8 mouse cellular contexts compared by ENCODE assay signal in the genomic region with DNA sequence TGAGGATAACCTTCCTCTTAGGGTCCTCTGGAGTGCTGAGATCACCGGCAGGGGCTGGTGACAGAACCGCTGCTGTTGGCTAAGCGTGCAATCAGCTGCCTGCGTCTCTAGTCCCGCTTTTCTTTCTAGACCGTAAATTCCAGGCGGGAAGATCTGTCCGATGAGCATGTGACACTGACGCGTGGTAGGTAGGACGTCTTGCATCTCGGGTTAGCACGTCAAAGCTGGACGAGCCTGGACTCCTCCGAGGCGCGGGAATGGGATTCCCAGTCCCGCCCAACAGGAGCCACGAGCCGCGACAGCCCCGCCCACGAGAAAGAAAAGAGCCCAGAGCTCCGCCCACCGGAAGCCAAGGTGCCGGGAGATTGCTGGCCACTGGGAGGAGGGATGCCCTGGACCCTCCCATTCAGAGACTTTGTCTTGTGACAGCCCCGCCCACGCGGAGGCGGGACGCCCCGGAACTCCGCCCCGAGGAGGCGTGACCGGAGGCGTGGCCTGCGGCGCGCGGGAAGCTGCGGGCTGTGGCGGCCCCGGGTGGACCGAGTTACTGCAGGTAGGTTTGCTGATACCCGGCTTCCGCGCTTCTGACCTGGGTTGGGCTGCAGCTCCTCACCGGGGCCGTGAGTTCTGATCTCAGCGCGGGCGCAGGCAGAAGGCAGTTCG. TPM values are rescaled to one million over a fixed set of nuclear protein-coding genes. Genes with fewer than 3 reads are reported as not detected.
DNase-seq lines count a peak whose midpoint lies in the region; ATAC-seq and TF ChIP-seq lines count a peak whose summit lies in the region.

A gene (plus strand): TSS at position 479 of the 663 bp plus-strand sequence.

- peak; percentile 97 for DNase-seq in G1E (ENCODE audit: low spot score)
- DNase-seq in cerebellum, adult 18-20 months, result peak; percentile 92 to 93
- DNase-seq in heart, postnatal 36 days, result peak; percentile 96 to 99
- peak; percentile 92 to 94 for DNase-seq in layer of hippocampus, adult 2 months (ENCODE audit: low spot score in 2 of 2)
- peak; percentile 99 for DNase-seq in lung, embryonic 14.5 days
- peak; percentile 98 for DNase-seq in thymus, adult 2 months

- peaks cover 34% of the 10 kb centered on the region for H3K4me1 ChIP-seq in G1E (ENCODE audit: insufficient read depth, low read depth, low read length)
- peaks cover 17% of the 10 kb centered on the region for H3K4me1 ChIP-seq in forebrain, embryonic 16.5 days (replicated peaks; ENCODE audit: control insufficient read depth, insufficient read depth, low read length)
- peaks cover 5% of the 10 kb centered on the region; the same call in 1 of the 2 replicates for H3K4me1 ChIP-seq in lung, embryonic 14.5 days (ENCODE audit: insufficient read depth)
- H3K4me1 ChIP-seq in olfactory bulb, adult 2 months (ENCODE audit: control insufficient read depth, insufficient read depth, low read length), result peaks cover 10% of the 10 kb centered on the region; the same call in 1 of the 2 replicates
- H3K4me1 ChIP-seq in thymus, adult 2 months (replicated peaks; ENCODE audit: control insufficient read depth, insufficient read depth, low read length), result peaks cover 6% of the 10 kb centered on the region

- H3K36me3 ChIP-seq in G1E (replicated peaks), result peaks cover 36% of the 10 kb centered on the region
- no peaks in the 10 kb centered on the region for H3K36me3 ChIP-seq in forebrain, embryonic 16.5 days (ENCODE audit: control insufficient read depth, insufficient read depth)
- peaks cover 24% of the 10 kb centered on the region for H3K36me3 ChIP-seq in lung, embryonic 14.5 days (ENCODE audit: insufficient read depth)
- no peaks in the 10 kb centered on the region for H3K36me3 ChIP-seq in thymus, adult 2 months (ENCODE audit: control insufficient read depth, insufficient read depth, low read length)

- ATAC-seq in G1E (ENCODE audit: extremely low read depth, insufficient number of reproducible peaks, low FRiP score, poor library complexity, severe bottlenecking), result peak; percentile 98
- ATAC-seq in forebrain, embryonic 16.5 days, result peak; percentile 93
- peak; percentile 92 for ATAC-seq in lung, embryonic 14.5 days (ENCODE audit: insufficient read depth)

- WGBS in forebrain, embryonic 16.5 days, result under 1% methylated on average over 51 of the region's 54 CpGs
- WGBS in lung, embryonic 14.5 days, result under 1% methylated on average over 54 of the region's 54 CpGs
- under 1% methylated on average over 54 of the region's 54 CpGs for WGBS in olfactory bulb, adult 2 months
- WGBS in thymus, adult 2 months, result under 1% methylated on average over 54 of the region's 54 CpGs

- intact Hi-C loops in heart, postnatal 36 days (cut with DNase I), result no loop called here

- no peak for TF ChIP-seq POLR2A in olfactory bulb, adult 2 months (IDR thresholded peaks at IDR 0.05; ENCODE audit: insufficient read depth, low read depth, low read length)
- peak; percentile 57; the same call in 1 of the 2 replicates for TF ChIP-seq POLR2A in thymus, adult 2 months (IDR thresholded peaks at IDR 0.05; ENCODE audit: control insufficient read depth, extremely low read depth, insufficient read depth, low read length, poor library complexity)

- TF ChIP-seq CTCF in G1E (IDR thresholded peaks at IDR 0.05; ENCODE audit: low read depth, low read length), result no peak
- peak; percentile 57 for TF ChIP-seq CTCF in layer of hippocampus, adult 2 months (conservative IDR thresholded peaks at IDR 0.05)
- 0 out of 2 replicates have a peak, but pooled peaks have one; percentile 5 for TF ChIP-seq CTCF in lung, embryonic 14.5 days (IDR thresholded peaks at IDR 0.05; ENCODE audit: low read depth)
- 0 out of 2 replicates have a peak, but pooled peaks have one; percentile 26 for TF ChIP-seq CTCF in olfactory bulb, adult 2 months (IDR thresholded peaks at IDR 0.05; ENCODE audit: insufficient read depth, low read depth, low read length)
- TF ChIP-seq CTCF in thymus, adult 2 months (IDR thresholded peaks at IDR 0.05; ENCODE audit: borderline replicate concordance, control insufficient read depth, extremely low read depth, insufficient read depth, low read length, poor library complexity), result peak; percentile 61; the same call in 1 of the 2 replicates

- no peaks in the 10 kb centered on the region for H3K9me3 ChIP-seq in G1E (replicated peaks)
- no peaks in the 10 kb centered on the region for H3K9me3 ChIP-seq in forebrain, embryonic 16.5 days (ENCODE audit: control insufficient read depth, low read length)
- H3K9me3 ChIP-seq in lung, embryonic 14.5 days (ENCODE audit: low read depth, low read length), result no peaks in the 10 kb centered on the region

- peak within 1 kb of the TSS; percentile 60 for H3K9ac ChIP-seq in forebrain, embryonic 16.5 days (replicated peaks; ENCODE audit: low read depth, low read length)
- peak within 1 kb of the TSS; percentile 69 for H3K9ac ChIP-seq in lung, embryonic 14.5 days

- H3K27me3 ChIP-seq in G1E (ENCODE audit: insufficient read depth, low read length), result no peaks in the 10 kb centered on the region
- no peaks in the 10 kb centered on the region for H3K27me3 ChIP-seq in forebrain, embryonic 16.5 days (replicated peaks; ENCODE audit: control insufficient read depth, insufficient read depth, low read length)
- no peaks in the 10 kb centered on the region for H3K27me3 ChIP-seq in lung, embryonic 14.5 days (ENCODE audit: insufficient read depth, low read length)
- H3K27me3 ChIP-seq in thymus, adult 2 months (ENCODE audit: control insufficient read depth, insufficient read depth, low read length), result no peaks in the 10 kb centered on the region

- peak within 1 kb of the TSS; percentile 73 for H3K4me2 ChIP-seq in forebrain, embryonic 16.5 days (ENCODE audit: low read length)
- peak within 1 kb of the TSS; percentile 82 for H3K4me2 ChIP-seq in lung, embryonic 14.5 days

- H3K27ac ChIP-seq in forebrain, embryonic 16.5 days (ENCODE audit: low read length), result no peak within 1 kb of the TSS
- H3K27ac ChIP-seq in layer of hippocampus, adult 2 months, result no peak within 1 kb of the TSS
- no peak within 1 kb of the TSS for H3K27ac ChIP-seq in lung, embryonic 14.5 days (ENCODE audit: low read depth)
- H3K27ac ChIP-seq in olfactory bulb, adult 2 months (ENCODE audit: insufficient read depth, low read depth, low read length), result no peak within 1 kb of the TSS
- H3K27ac ChIP-seq in thymus, adult 2 months (ENCODE audit: control insufficient read depth, insufficient read depth, low read length), result no peak within 1 kb of the TSS

- H3K4me3 ChIP-seq in G1E (ENCODE audit: low read depth, low read length), result peak within 1 kb of the TSS; percentile 91
- H3K4me3 ChIP-seq in forebrain, embryonic 16.5 days (replicated peaks; ENCODE audit: low read length), result peak within 1 kb of the TSS; percentile 65
- peak within 1 kb of the TSS; percentile 62 for H3K4me3 ChIP-seq in layer of hippocampus, adult 2 months
- H3K4me3 ChIP-seq in lung, embryonic 14.5 days (ENCODE audit: low read depth, low read length), result peak within 1 kb of the TSS; percentile 84
- H3K4me3 ChIP-seq in olfactory bulb, adult 2 months (ENCODE audit: insufficient read depth, low read depth, low read length), result peak within 1 kb of the TSS; percentile 56
- peak within 1 kb of the TSS; percentile 67 for H3K4me3 ChIP-seq in thymus, adult 2 months (ENCODE audit: control insufficient read depth, insufficient read depth, low read length)

RNA-seq across cellular contexts. Expression of the gene that starts here (rescaled TPM):
- 36.3 and 41.9 TPM in 2 replicates for total RNA-seq in G1E (2014; fragmentation: Nextera tagmentation)
- total RNA-seq in G1E (2017), result 49.7 and 53.1 TPM in 2 replicates
- 50.3 and 67.9 TPM in 2 replicates for polyA plus RNA-seq in G1E (2012)
- polyA plus RNA-seq in forebrain, embryonic 16.5 days (2015; fragmentation: Nextera tagmentation; extraction: Ambion mirVana), result 36.0 and 40.4 TPM in 2 replicates
- total RNA-seq in heart, postnatal 36 days (2021), result 1 to 10 TPM in 1 of 2 experiments, under 1 TPM in 1; 0.92 to 1.4 TPM
- total RNA-seq in layer of hippocampus, adult 2 months (2021), result 1 to 10 TPM in 1 of 2 experiments, under 1 TPM in 1; 0.74 to 1.1 TPM
- polyA plus RNA-seq in lung, embryonic 14.5 days (2014; fragmentation: Nextera tagmentation; extraction: Ambion mirVana), result 98.5 and 99.6 TPM in 2 replicates
- polyA plus RNA-seq in olfactory bulb, adult 2 months (2012; ENCODE audit: insufficient read depth, insufficient read length, low replicate concordance, missing spikeins), result not detected in 2 replicates
- polyA plus RNA-seq in thymus, adult 2 months (2012; rRNA removed), result 28.8 and 34.3 TPM in 2 replicates

Comparison
In these comparisons a context has a peak if more than half of its experiments do, and no peak if none do; other contexts are left out.
1. RNA of the gene that starts here (total RNA-seq): 36.3 to 53.1 TPM in G1E; 0.92 to 1.4 TPM in heart, postnatal 36 days and 0.74 to 1.1 TPM in layer of hippocampus, adult 2 months; every median in the first group is over 10 times any median in the second.
2. RNA of the gene that starts here (polyA plus RNA-seq): 98.5 to 99.6 TPM in lung, embryonic 14.5 days, 50.3 to 67.9 TPM in G1E, 36.0 to 40.4 TPM in forebrain, embryonic 16.5 days and 28.8 to 34.3 TPM in thymus, adult 2 months; not detected in olfactory bulb, adult 2 months; every median in the first group is over 10 times any median in the second.
3. Peak in every context shown above with its lines, with median percentiles within 50 percentile points of each other: ATAC-seq, DNase-seq and H3K4me3 ChIP-seq.